Mouse (Mus musculus) lung, adult 18-20 months (tissue): ENCODE results near the gene Coro1a.

Source experiments
- DNase-seq, 2 experiments: peaks; one replicate each; pipeline ENCODE4 v3.0.0; 2022; ENCODE audit warnings: mixed read lengths in 2 of 2

The Coro1a gene

DNA sequence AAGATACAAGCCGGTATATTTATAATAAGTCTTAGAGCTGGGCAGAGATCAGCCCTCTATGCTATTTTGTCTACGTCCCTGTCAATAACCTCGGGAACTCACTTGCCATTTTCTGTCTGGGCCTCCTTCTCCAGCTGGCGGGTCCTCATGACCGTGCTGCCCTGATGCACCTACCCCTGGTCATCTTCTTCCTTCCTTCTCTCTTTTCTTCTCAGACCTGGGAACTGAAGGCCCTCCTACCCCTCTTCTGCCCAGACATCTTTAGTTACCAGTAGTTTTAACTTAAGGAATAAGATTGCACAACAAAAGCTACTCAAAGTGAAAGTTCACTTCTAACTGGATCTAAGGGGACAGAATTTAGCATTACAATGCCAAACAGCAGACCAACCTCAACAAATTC is 27.9 kb downstream of the Coro1a start:
- DNase-seq: no peak

GRCm38 (mm10) chr7:126678545-126679341 is 28.8 kb downstream of the Coro1a start:
- DNase-seq: no peak

DNA sequence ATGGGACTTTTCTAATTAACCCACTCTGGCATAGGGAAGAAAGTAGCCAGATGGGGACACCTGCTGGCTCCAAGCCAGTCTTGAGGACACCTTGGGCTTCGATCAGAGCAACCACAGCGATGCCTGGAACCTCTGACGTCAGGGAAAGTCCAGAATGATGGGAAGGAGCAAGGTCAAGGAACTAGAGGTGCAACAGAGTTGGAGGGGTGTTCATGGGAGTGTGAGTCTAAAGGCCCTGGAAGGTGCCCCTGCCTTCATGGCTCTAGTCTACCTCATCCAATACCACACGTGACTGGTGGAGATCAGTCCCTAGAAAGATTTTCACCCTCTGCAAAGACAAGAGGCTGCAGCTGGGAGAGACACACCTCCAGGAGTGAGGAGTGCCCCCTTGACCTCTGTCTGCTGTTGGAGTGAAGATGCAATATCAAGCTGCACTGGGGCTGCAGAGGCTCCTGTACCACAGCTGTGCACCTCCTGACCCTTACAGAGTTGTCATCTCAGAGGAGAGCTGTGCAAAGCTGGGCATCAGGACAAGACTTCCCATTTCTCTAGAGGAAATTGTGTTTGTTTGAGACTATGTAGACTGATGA is 30.9 kb downstream of the Coro1a start:
- peak in 1 of 2 experiments; percentile 47 for DNase-seq

DNA sequence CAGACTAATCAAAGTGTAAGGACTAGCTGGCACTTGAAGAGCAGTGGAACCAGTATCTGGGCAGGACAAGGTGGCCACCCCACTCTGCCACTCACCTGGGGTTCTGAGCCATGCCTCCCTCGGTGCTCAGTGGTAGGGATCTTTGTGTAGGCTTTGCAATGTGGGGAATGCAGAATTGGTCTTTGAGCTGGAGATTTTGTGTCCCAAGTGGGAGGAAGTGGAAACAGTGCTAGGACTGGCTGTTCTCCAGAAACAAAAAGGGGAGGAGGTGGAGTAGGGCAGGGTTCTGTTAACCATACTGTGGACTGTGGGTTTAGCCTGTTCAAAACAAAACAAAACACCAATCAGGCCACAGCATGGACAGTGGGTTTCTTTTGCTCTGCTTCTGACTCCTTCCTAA is 31.4 kb downstream of the Coro1a start, which contains the start of gene Sult1a1:
TSS of gene Sult1a1 (minus strand) at position 226 of the 400 bp plus-strand sequence.
- peak; percentile 84 to 92 for DNase-seq

DNA sequence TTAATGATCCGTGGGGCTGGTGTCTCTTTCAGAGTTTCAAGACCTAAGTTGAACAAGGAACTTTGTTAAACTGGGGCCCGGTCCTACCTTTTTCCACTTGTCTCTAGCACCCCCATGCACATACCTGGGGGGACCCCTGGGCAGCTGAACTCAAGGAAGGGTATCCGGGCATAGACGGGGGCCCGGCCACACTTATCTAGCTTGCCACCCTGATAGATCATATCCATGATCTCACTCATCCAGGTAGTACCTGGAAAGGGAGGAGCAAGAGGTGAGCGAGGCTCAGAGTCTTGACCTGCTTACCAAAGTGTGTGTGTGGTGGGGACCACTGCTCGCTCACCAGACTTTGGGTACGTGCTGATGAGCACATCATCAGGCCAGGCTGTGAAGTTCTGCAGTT is 32.5 kb downstream of the Coro1a start:
- no peak for DNase-seq

DNA sequence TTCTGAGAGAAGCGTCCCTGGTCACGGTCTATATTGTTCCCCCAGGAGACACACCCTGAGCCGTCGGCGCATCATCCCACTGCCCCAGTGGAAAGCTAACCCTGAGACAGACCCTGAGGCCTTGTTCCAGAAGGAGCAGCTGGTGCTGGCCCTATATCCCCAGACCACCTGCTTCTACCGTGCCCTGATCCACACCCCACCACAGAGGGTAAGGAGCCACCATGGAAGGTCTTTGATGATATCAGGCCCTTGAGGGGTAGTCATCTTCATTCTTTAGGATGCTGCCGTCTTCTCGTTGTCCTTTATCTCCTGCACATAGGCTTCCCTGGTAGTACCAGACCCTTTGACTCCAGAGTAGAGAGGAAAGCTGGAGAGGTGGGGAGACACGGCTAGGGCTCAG is 35.5 kb downstream of the Coro1a start:
- no peak for DNase-seq

- DNase-seq: peak; percentile 42 to 69
These were observed 37.4 kb downstream of the Coro1a start for GRCm38 (mm10) chr7:126670152-126670551.

GRCm38 (mm10) chr7:126668452-126668851 is 39.1 kb downstream of the Coro1a start:
- DNase-seq: peak in 1 of 2 experiments; percentile 34

- DNase-seq: no peak
These were observed 40.0 kb downstream of the Coro1a start for GRCm38 (mm10) chr7:126667495-126668090.

DNA sequence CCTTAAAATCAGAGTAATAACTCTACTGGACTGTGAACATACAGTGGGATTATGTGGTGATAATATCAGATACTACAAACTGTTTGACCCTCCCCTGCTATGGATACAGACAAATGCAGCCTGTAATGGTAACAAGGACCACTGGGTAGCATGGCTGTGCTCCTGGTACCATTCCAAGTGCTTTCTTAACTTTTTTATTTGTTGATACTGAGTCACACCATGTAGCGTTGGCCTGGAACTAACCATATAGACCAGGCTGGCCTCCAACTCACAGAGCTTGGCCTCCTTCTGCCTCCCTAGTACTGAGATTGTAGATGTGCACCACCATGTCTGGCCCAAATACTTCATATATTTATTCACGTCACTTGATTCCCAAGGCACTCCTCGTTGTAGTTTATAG is 42.3 kb downstream of the Coro1a start:
- peak; percentile 50 to 59 for DNase-seq

GRCm38 (mm10) chr7:126663646-126664045 is 43.9 kb downstream of the Coro1a start:
- DNase-seq: peak in 1 of 2 experiments; percentile 44

DNA sequence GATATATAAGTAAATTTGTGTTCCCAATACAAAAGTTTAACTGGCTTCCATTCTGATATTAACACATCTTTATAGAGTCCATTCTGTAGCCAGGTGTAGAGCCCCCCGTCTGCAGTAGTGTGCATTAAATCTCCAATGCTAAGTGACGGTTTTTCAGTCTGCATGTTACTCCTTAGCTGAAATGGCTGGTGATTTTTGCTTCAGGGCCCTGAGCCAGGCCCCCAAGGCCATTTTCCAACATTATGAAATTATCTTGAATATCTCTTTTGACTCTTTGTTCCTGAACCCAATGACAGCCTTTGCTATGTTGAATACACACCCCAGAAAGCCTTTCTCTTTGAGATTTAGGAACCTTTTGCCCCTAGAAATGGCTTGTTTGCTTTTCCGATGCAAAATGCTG is 47.8 kb downstream of the Coro1a start:
- no peak for DNase-seq

GRCm38 (mm10) chr7:126657522-126657921 is 50.1 kb downstream of the Coro1a start:
- DNase-seq: no peak

- DNase-seq: no peak
These were observed 51.9 kb downstream of the Coro1a start for GRCm38 (mm10) chr7:126655695-126656094.

- no peak for DNase-seq
These were observed 53.6 kb downstream of the Coro1a start for GRCm38 (mm10) chr7:126653991-126654390.

DNA sequence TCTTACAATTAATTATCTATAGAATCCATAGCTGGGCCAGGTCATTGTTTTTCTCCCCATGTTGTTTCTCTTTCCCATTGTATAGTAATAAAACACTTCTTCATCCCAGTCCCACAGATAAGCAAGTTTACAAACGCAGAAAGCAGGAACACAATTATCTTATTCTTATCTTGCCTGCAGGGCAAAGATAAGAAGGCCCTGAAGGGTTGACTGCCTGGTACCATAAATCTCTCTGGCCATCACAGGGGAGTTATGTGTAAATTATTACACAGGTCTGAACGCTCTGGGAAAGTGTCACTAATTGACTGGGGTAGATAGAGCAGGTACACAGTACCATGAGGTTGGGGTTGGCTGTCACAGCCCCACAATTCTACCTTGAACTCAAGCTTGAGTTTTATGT is 56.7 kb downstream of the Coro1a start:
- DNase-seq: no peak
